Mouse (Mus musculus): ENCODE results near the gene Mmp27. TPM values are rescaled to one million over a fixed set of nuclear protein-coding genes. Genes with fewer than 3 reads are reported as not detected.

Gene Mmp27
- polyA plus RNA-seq, 1 experiment from 2014 or later = not detected

Other genes starting within 250 kb of the Mmp27 start
- gene Mmp12, start 227.0 kb upstream of the Mmp27 start, polyA plus RNA-seq (2015; fragmentation: Nextera tagmentation; extraction: Ambion mirVana) = 0.16 TPM in 1 of 2 replicates, not detected in the other
- gene Mmp1b, start 183.3 kb upstream of the Mmp27 start, polyA plus RNA-seq (2015; fragmentation: Nextera tagmentation; extraction: Ambion mirVana) = not detected in 2 replicates
- gene Mmp3, start 125.6 kb upstream of the Mmp27 start, polyA plus RNA-seq (2015; fragmentation: Nextera tagmentation; extraction: Ambion mirVana) = not detected in 2 replicates
- not detected in 2 replicates for gene Mmp10, start 69.0 kb upstream of the Mmp27 start, polyA plus RNA-seq (2015; fragmentation: Nextera tagmentation; extraction: Ambion mirVana)
- 2.0 and 2.1 TPM in 2 replicates for gene Mmp8, start 12.9 kb upstream of the Mmp27 start, polyA plus RNA-seq (2015; fragmentation: Nextera tagmentation; extraction: Ambion mirVana)
- not detected in 2 replicates for gene Mmp20, start 56.8 kb downstream of the Mmp27 start, polyA plus RNA-seq (2015; fragmentation: Nextera tagmentation; extraction: Ambion mirVana)
- not detected in 2 replicates for gene Mmp7, start 120.7 kb downstream of the Mmp27 start, polyA plus RNA-seq (2015; fragmentation: Nextera tagmentation; extraction: Ambion mirVana)
- gene Tmem123, start 192.6 kb downstream of the Mmp27 start, polyA plus RNA-seq (2015; fragmentation: Nextera tagmentation; extraction: Ambion mirVana) = 125 and 136 TPM in 2 replicates

Data from lung, embryonic 16.5 days (tissue).